Mouse (Mus musculus) activated CD4-positive, CD25-positive, alpha-beta regulatory T cell, adult 9 weeks (primary cell): ENCODE measurements around the gene Sprr3. TPM values are rescaled to one million over a fixed set of nuclear protein-coding genes. Genes with fewer than 3 reads are reported as not detected.

ENCODE experiments used
- polyA plus RNA-seq: library from polyadenylated mRNA; unstranded; fragments of 100-300 nt; shearing (Covaris generic); gene quantifications from one replicate; pipeline ENCODE4 v1.2.1, GENCODE M21; 2017

Gene Sprr3
- polyA plus RNA-seq: not detected

DNA sequence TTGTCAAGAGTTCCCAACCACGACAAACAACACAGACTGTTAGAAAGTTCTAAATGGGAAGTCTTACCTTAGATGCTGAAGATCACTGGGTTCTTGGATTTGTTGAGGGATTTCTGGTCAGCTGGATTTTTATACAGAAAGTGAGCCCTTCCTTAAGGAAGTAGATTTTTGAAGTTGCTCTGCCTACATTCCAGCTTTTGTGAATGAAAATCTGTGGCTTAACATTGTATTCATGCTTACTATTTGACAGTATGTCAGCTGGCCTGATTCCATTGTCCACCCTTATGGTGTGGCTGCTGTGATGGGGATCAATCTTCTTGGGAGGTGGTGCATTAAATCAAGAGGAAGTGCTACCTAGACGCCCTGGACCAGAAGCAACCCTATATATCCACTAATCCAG lies at the start of gene Sprr3:
Sprr3 (minus strand) TSS at position 101 of the 400 bp plus-strand sequence.

GRCm38 (mm10) chr3:92500393-92500792 lies 41.9 kb upstream of the Sprr3 start, which contains the start of gene Sprr4:
Gene Sprr4 (minus strand): TSS chr3:92500493.

GRCm38 (mm10) chr3:92485863-92486262 lies 27.3 kb upstream of the Sprr3 start, which contains the start of gene Sprr1a:
Gene Sprr1a (minus strand): TSS chr3:92485895.

DNA sequence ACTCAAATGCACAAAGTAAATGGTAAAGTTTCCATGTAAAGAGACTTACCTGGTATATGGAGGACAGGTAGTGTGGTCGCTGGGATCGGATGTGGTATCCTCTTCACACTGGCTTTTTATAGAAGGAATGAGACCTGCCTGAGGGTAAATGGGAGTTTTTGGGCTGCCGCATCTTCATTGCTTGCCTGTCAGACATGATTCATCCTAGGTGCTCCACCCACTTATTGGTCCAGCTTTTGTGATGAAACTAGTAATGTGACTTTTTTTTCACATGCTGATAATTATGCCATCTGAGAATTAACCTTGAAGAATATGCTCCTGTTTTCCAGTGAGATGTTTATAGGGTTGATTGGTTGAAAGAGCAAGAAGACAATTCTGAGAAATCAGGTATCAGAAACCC lies 19.8 kb downstream of the Sprr3 start, which contains the start of gene Sprr1b:
Sprr1b (minus strand) TSS at position 101 of the 400 bp plus-strand sequence.

DNA sequence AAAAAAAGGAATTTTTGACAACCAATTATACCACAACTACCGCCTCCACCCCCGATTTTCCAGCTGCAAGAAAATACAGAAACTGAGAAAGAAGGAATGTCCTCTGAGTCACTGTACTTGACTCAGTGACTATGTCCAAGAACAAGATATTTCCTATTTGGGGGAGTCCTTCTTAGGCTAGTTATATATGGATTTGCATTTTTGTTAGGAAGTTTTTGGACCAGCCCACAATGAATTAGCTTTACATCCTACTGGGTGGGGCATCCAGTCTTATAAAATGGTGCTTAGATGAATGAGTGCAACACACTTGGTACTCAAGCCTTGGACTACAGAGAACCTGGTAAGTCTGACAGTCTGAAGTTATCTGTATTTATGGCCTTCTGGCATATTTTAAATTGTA lies 26.2 kb downstream of the Sprr3 start, which contains the start of gene Sprr2k:
Sprr2k (plus strand) TSS at position 301 of the 400 bp plus-strand sequence.

GRCm38 (mm10) chr3:92429323-92429722 lies 29.2 kb downstream of the Sprr3 start, which contains the start of gene Gm9774:
Gene Gm9774 (minus strand): TSS chr3:92429423.

DNA sequence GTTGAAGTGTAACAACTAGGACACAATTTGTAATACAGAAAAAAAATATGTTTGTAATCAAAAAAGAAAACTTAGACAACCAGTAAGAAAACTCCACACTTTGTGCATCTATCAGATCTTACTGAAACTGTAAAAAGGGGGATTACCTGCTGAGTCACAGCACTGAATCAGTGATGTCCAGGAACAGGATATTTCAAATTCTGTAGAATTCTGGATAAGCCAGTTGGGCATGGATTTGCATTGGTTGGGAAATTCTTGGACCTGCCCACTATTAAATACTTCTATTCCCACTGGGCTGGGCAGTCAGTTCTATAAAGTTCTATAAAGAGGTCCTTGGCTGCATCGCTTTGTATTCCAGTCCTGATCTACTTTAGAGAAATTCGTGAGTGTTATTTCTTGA lies 40.7 kb downstream of the Sprr3 start, which contains the start of gene Sprr2j-ps:
Sprr2j-ps (plus strand) TSS at position 301 of the 400 bp plus-strand sequence.

DNA sequence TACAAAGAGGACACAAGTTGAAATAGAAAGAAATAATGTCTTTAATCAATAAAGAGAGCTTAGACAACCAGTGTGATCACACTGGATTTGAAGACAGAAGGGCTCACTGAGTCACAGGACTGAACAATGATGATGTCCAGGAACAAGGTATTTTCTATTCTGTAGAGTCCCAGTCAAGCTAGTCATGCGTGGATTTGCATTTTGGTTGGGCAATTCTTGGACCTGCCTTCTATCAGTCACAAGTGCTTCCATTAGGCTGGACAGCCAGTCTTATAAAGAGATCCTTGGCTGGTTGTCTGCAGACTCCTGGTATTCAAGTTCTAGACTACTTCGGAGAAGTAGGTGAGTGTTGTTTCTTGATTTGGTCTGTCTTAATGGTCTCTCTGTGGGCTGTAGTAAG lies 50.8 kb downstream of the Sprr3 start, which contains the start of gene Sprr2i:
Sprr2i (plus strand) TSS at position 301 of the 400 bp plus-strand sequence.

Other genes starting within 250 kb of the Sprr3 start
- not detected for gene Sprr2a1, start 242.9 kb downstream of the Sprr3 start, polyA plus RNA-seq
- gene Sprr2a2, start 242.8 kb downstream of the Sprr3 start, polyA plus RNA-seq: not detected
- gene Sprr2a3, start 173.3 kb downstream of the Sprr3 start, polyA plus RNA-seq: not detected
- not detected for gene Sprr2b, start 142.1 kb downstream of the Sprr3 start, polyA plus RNA-seq
- gene Sprr2d, start 119.6 kb downstream of the Sprr3 start, polyA plus RNA-seq: not detected
- gene Sprr2e, start 106.6 kb downstream of the Sprr3 start, polyA plus RNA-seq: not detected
- gene Sprr2f, start 93.5 kb downstream of the Sprr3 start, polyA plus RNA-seq: not detected
- gene Sprr2h, start 73.0 kb downstream of the Sprr3 start, polyA plus RNA-seq: not detected
- not detected for gene Sprr2i, start 50.7 kb downstream of the Sprr3 start, polyA plus RNA-seq
- gene Sprr2j-ps, start 40.6 kb downstream of the Sprr3 start, polyA plus RNA-seq: not detected
- gene Gm9774, start 29.3 kb downstream of the Sprr3 start, polyA plus RNA-seq: 17.2 TPM
- not detected for gene Sprr2k, start 26.1 kb downstream of the Sprr3 start, polyA plus RNA-seq
- not detected for gene Sprr1b, start 19.9 kb downstream of the Sprr3 start, polyA plus RNA-seq
- not detected for gene Sprr1a, start 27.2 kb upstream of the Sprr3 start, polyA plus RNA-seq
- not detected for gene Sprr4, start 41.8 kb upstream of the Sprr3 start, polyA plus RNA-seq
- not detected for gene 2310046K23Rik, start 75.8 kb upstream of the Sprr3 start, polyA plus RNA-seq
- gene Ivl, start 115.0 kb upstream of the Sprr3 start, polyA plus RNA-seq: not detected
- gene Smcp, start 130.3 kb upstream of the Sprr3 start, polyA plus RNA-seq: not detected
- not detected for gene 2210017I01Rik, start 148.8 kb upstream of the Sprr3 start, polyA plus RNA-seq
- not detected for gene Lce6a, start 162.9 kb upstream of the Sprr3 start, polyA plus RNA-seq
- not detected for gene Lce1a1, start 189.6 kb upstream of the Sprr3 start, polyA plus RNA-seq
- not detected for gene Lce1b, start 198.2 kb upstream of the Sprr3 start, polyA plus RNA-seq
- not detected for gene Lce1a2, start 211.6 kb upstream of the Sprr3 start, polyA plus RNA-seq
- not detected for gene Lce1c, start 220.5 kb upstream of the Sprr3 start, polyA plus RNA-seq
- gene Lce1d, start 228.5 kb upstream of the Sprr3 start, polyA plus RNA-seq: not detected